Comparison of ENCODE assay signal across 18 mouse cellular contexts in genomic region chr3:147896751-147897150, GRCm38 (mm10).
"Had no signal": no experiment of that assay in that cellular context is flagged by ENCODE, and none has a peak within 500 bp of the region (broad histone marks: within the 10 kb centered on the region; RNA-seq: fewer than 3 reads in every experiment).

No protein-coding gene starts in this region.

- H3K27ac ChIP-seq: kidney, embryonic 15.5 days; left cerebral cortex, adult 2 months; limb, embryonic 13.5 days; liver, embryonic 13.5 days; midbrain, embryonic 15.5 days; neural tube, embryonic 13.5 days had no signal

- H3K4me1 ChIP-seq: kidney, embryonic 15.5 days; limb, embryonic 13.5 days; liver, embryonic 13.5 days; midbrain, embryonic 15.5 days; neural tube, embryonic 13.5 days had no signal

- H3K4me3 ChIP-seq: kidney, embryonic 15.5 days; left cerebral cortex, adult 2 months; limb, embryonic 13.5 days; liver, embryonic 13.5 days; midbrain, embryonic 15.5 days; myocyte; neural tube, embryonic 13.5 days had no signal

- ATAC-seq: midbrain, embryonic 15.5 days had no signal

- H3K36me3 ChIP-seq: kidney, embryonic 15.5 days; limb, embryonic 13.5 days; liver, embryonic 13.5 days; midbrain, embryonic 15.5 days; neural tube, embryonic 13.5 days had no signal

- H3K9me3 ChIP-seq: kidney, embryonic 15.5 days; limb, embryonic 13.5 days; liver, embryonic 13.5 days; midbrain, embryonic 15.5 days; neural tube, embryonic 13.5 days had no signal

- H3K27me3 ChIP-seq: kidney, embryonic 15.5 days; limb, embryonic 13.5 days; liver, embryonic 13.5 days; midbrain, embryonic 15.5 days; neural tube, embryonic 13.5 days had no signal

- H3K9ac ChIP-seq: kidney, embryonic 15.5 days; limb, embryonic 13.5 days; liver, embryonic 13.5 days; midbrain, embryonic 15.5 days; neural tube, embryonic 13.5 days had no signal

- H3K4me2 ChIP-seq: kidney, embryonic 15.5 days; limb, embryonic 13.5 days; liver, embryonic 13.5 days; midbrain, embryonic 15.5 days; neural tube, embryonic 13.5 days had no signal

- DNase-seq: kidney, adult 8-10 months; kidney, postnatal 10 days; kidney, postnatal 36 days; layer of hippocampus, postnatal 36 days; liver, embryonic 13.5 days; lung, adult 2 months; lung, postnatal 14 days; lung, postnatal 4 days; retina, postnatal 1 day; right cerebral cortex, postnatal 25 days; thymus, adult 18-20 months; thymus, postnatal 36 days had no signal
